Mouse (Mus musculus) liver, adult 2 months (tissue): ENCODE measurements around the gene Meis1.

ENCODE experiments used
- CTCF ChIP-seq: fragments of 200-500 bp; IDR thresholded peaks from 2 replicates; pipeline ENCODE4 v1.5.1; 2011; ENCODE audit warnings: low read depth, low read length, control low read depth
- POLR2A ChIP-seq: fragments of 200-500 bp; IDR thresholded peaks from 2 replicates; pipeline ENCODE4 v1.6.1; 2011; ENCODE audit warnings: low read length, control low read depth; ENCODE audit not compliant: insufficient read depth; ENCODE audit errors: extremely low read depth

DNA sequence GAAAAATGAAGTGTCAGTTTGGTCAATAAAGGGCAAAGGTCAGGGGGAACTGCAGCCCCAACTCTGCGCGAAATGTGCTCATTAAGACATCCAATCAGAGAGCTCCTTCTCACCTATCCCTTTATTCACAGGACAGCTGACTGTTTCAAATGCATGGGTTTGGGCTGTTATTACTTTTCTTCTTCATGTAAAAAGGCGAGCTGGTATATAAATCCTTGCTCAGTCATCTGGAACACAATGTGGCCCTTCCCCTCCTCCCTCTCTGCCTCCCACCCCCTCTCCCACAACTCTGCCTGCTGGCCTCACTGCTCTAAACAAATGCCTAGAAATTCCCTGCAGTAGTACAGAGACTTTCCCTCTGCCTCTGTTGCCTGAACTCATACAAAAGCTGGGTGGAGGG is 36.5 kb downstream of the Meis1 start:
- TF ChIP-seq CTCF (no peak), POLR2A (no peak)
